Mouse (Mus musculus) testis, adult 2 months (tissue): ENCODE measurements around the gene Fbxl12. TPM values are rescaled to one million over a fixed set of nuclear protein-coding genes. Genes with fewer than 3 reads are reported as not detected.
"Not testable (repeated sequence)": the region's sequence is repeated elsewhere in the genome, so short reads cannot be mapped to it uniquely, and the experiment has no call there.

Experiments
- H3K27ac ChIP-seq: fragments of 200-500 bp; 2 replicates; pipeline ENCODE4 v1.5.1; 2012; ENCODE audit warnings: low read depth, low read length; ENCODE audit not compliant: control insufficient read depth, insufficient read depth
- H3K27me3 ChIP-seq: fragments of 200-500 bp; 2 replicates; pipeline ENCODE4 v1.6.1; 2012; ENCODE audit warnings: mild to moderate bottlenecking, low read length, moderate library complexity; ENCODE audit not compliant: control insufficient read depth, insufficient read depth
- H3K36me3 ChIP-seq: fragments of 200-500 bp; 2 replicates; pipeline ENCODE4 v1.6.1; 2012; ENCODE audit warnings: mild to moderate bottlenecking, low read length; ENCODE audit not compliant: control insufficient read depth, insufficient read depth
- H3K4me1 ChIP-seq: fragments of 200-500 bp; 2 replicates; pipeline ENCODE4 v1.6.1; 2012; ENCODE audit warnings: low read length; ENCODE audit not compliant: control insufficient read depth, insufficient read depth
- H3K4me3 ChIP-seq: fragments of 200-500 bp; 2 replicates; pipeline ENCODE4 v1.5.1; 2012; ENCODE audit warnings: low read depth, mild to moderate bottlenecking, low read length, moderate library complexity, mixed read lengths; ENCODE audit not compliant: control insufficient read depth
- CTCF ChIP-seq: fragments of 200-500 bp; IDR thresholded peaks from 2 replicates; pipeline ENCODE4 v1.5.1; 2012; ENCODE audit warnings: low read depth, mild to moderate bottlenecking, inconsistent platforms, low read length, moderate library complexity; ENCODE audit not compliant: control insufficient read depth, insufficient read depth, insufficient replicate concordance
- POLR2A ChIP-seq: fragments of 200-500 bp; IDR thresholded peaks from 2 replicates; pipeline ENCODE4 v1.6.1; 2012; ENCODE audit warnings: low read depth, mild to moderate bottlenecking, inconsistent platforms, low read length, moderate library complexity; ENCODE audit not compliant: control insufficient read depth
- polyA plus RNA-seq: library from polyadenylated mRNA; depleted of rRNA; stranded (reverse); fragments of >200 nt; gene quantifications from 2 replicates; pipeline ENCODE4 v1.2.3, GENCODE M21; 2012

Gene Fbxl12
- polyA plus RNA-seq, 1 experiment, result 35.7 TPM

GRCm38 (mm10) chr9:20638552-20638951 is 6.0 kb downstream of the Fbxl12 start:
- H3K27me3 ChIP-seq, result no peaks in the 10 kb centered on the region
- peaks cover 3% of the 10 kb centered on the region for H3K36me3 ChIP-seq
- H3K4me1 ChIP-seq, result peaks cover 5% of the 10 kb centered on the region
- TF ChIP-seq CTCF (no peak), POLR2A (no peak)
- H3K4me3 ChIP-seq, result no peak overlapping the region
- H3K27ac ChIP-seq, result no peak overlapping the region

GRCm38 (mm10) chr9:20636790-20637189 is 7.8 kb downstream of the Fbxl12 start:
- H3K4me1 ChIP-seq, result peaks cover 2% of the 10 kb centered on the region
- TF ChIP-seq CTCF (no peak), POLR2A (no peak)
- H3K36me3 ChIP-seq, result peaks cover 3% of the 10 kb centered on the region
- H3K4me3 ChIP-seq, result no peak overlapping the region
- H3K27me3 ChIP-seq, result no peaks in the 10 kb centered on the region
- no peak overlapping the region for H3K27ac ChIP-seq

- H3K27ac ChIP-seq, result no peak overlapping the region
- peaks cover 3% of the 10 kb centered on the region for H3K36me3 ChIP-seq
- H3K4me3 ChIP-seq, result no peak overlapping the region
- TF ChIP-seq CTCF, result no peak
- no peak for TF ChIP-seq POLR2A
- no peaks in the 10 kb centered on the region; the same call in 1 of the 2 replicates for H3K4me1 ChIP-seq
- H3K27me3 ChIP-seq, result no peaks in the 10 kb centered on the region
These were observed 8.3 kb downstream of the Fbxl12 start for GRCm38 (mm10) chr9:20636256-20636655.

- H3K4me3 ChIP-seq, H3K27me3 ChIP-seq, H3K27ac ChIP-seq, H3K36me3 ChIP-seq, H3K4me1 ChIP-seq: not testable (repeated sequence)
These were observed 8.9 kb downstream of the Fbxl12 start for GRCm38 (mm10) chr9:20635676-20636075.

GRCm38 (mm10) chr9:20631332-20631731 is 13.2 kb downstream of the Fbxl12 start:
- Histone ChIP-seq H3K27me3 (no peaks in the 10 kb centered on the region), H3K4me1 (no peaks in the 10 kb centered on the region), H3K36me3 (no peaks in the 10 kb centered on the region; the same call in 1 of the 2 replicates), H3K4me3 (no peak overlapping the region), H3K27ac (no peak overlapping the region)
- no peak for TF ChIP-seq POLR2A
- TF ChIP-seq CTCF, result no peak

GRCm38 (mm10) chr9:20616685-20617084 is 27.9 kb downstream of the Fbxl12 start:
- no peak overlapping the region for H3K27ac ChIP-seq
- no peaks in the 10 kb centered on the region for H3K36me3 ChIP-seq
- H3K27me3 ChIP-seq, result no peaks in the 10 kb centered on the region
- no peaks in the 10 kb centered on the region for H3K4me1 ChIP-seq
- TF ChIP-seq POLR2A, result no peak
- no peak for TF ChIP-seq CTCF
- no peak overlapping the region for H3K4me3 ChIP-seq

GRCm38 (mm10) chr9:20611976-20612375 is 32.6 kb downstream of the Fbxl12 start:
- H3K4me3 ChIP-seq, result no peak overlapping the region
- H3K27ac ChIP-seq, result no peak overlapping the region
- H3K4me1 ChIP-seq, result no peaks in the 10 kb centered on the region
- TF ChIP-seq POLR2A (no peak), CTCF (no peak)
- no peaks in the 10 kb centered on the region for H3K36me3 ChIP-seq
- no peaks in the 10 kb centered on the region for H3K27me3 ChIP-seq

GRCm38 (mm10) chr9:20609831-20610464 is 34.6 kb downstream of the Fbxl12 start:
- Histone ChIP-seq H3K27me3 (no peaks in the 10 kb centered on the region), H3K27ac (no peak overlapping the region), H3K4me1 (no peaks in the 10 kb centered on the region), H3K4me3 (no peak overlapping the region), H3K36me3 (no peaks in the 10 kb centered on the region)
- no peak for TF ChIP-seq CTCF
- no peak for TF ChIP-seq POLR2A
